Mouse (Mus musculus) testis, adult 2 months (tissue): ENCODE data around the gene Serinc3. TPM values are rescaled to one million over a fixed set of nuclear protein-coding genes. Genes with fewer than 3 reads are reported as not detected.
"Not testable (repeated sequence)": the region's sequence is repeated elsewhere in the genome, so short reads cannot be mapped to it uniquely, and the experiment has no call there.

Experiments
- H3K27ac ChIP-seq: fragments of 200-500 bp; 2 replicates; pipeline ENCODE4 v1.5.1; 2012; ENCODE audit warnings: low read depth, low read length; ENCODE audit not compliant: control insufficient read depth, insufficient read depth
- H3K27me3 ChIP-seq: fragments of 200-500 bp; 2 replicates; pipeline ENCODE4 v1.6.1; 2012; ENCODE audit warnings: mild to moderate bottlenecking, low read length, moderate library complexity; ENCODE audit not compliant: control insufficient read depth, insufficient read depth
- H3K36me3 ChIP-seq: fragments of 200-500 bp; 2 replicates; pipeline ENCODE4 v1.6.1; 2012; ENCODE audit warnings: mild to moderate bottlenecking, low read length; ENCODE audit not compliant: control insufficient read depth, insufficient read depth
- H3K4me1 ChIP-seq: fragments of 200-500 bp; 2 replicates; pipeline ENCODE4 v1.6.1; 2012; ENCODE audit warnings: low read length; ENCODE audit not compliant: control insufficient read depth, insufficient read depth
- H3K4me3 ChIP-seq: fragments of 200-500 bp; 2 replicates; pipeline ENCODE4 v1.5.1; 2012; ENCODE audit warnings: low read depth, mild to moderate bottlenecking, low read length, moderate library complexity, mixed read lengths; ENCODE audit not compliant: control insufficient read depth
- CTCF ChIP-seq: fragments of 200-500 bp; IDR thresholded peaks from 2 replicates; pipeline ENCODE4 v1.5.1; 2012; ENCODE audit warnings: low read depth, mild to moderate bottlenecking, inconsistent platforms, low read length, moderate library complexity; ENCODE audit not compliant: control insufficient read depth, insufficient read depth, insufficient replicate concordance
- POLR2A ChIP-seq: fragments of 200-500 bp; IDR thresholded peaks from 2 replicates; pipeline ENCODE4 v1.6.1; 2012; ENCODE audit warnings: low read depth, mild to moderate bottlenecking, inconsistent platforms, low read length, moderate library complexity; ENCODE audit not compliant: control insufficient read depth
- polyA plus RNA-seq: library from polyadenylated mRNA; depleted of rRNA; stranded (reverse); fragments of >200 nt; gene quantifications from 2 replicates; pipeline ENCODE4 v1.2.3, GENCODE M21; 2012

Serinc3 gene
- polyA plus RNA-seq, 1 experiment: 270 TPM

DNA sequence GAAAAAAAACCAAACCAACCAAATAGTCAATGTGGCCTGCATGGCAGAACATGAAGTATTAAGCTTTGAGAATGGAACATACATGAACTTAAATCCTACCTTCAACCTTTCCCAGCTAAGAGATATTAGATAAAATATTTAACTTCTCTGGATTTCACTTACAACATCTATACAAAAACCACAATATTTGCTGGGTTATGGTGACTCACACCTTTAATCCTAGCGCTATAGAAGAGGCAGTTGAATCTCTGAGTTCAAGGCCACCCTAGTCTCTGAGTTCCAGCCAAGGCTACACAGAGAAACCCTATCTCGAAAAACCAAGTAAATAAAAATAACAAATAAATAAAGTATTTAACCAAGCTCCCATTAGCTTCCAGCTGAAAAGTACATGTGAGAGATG lies 8.9 kb downstream of the Serinc3 start:
- Histone ChIP-seq H3K4me1 (peaks cover 2% of the 10 kb centered on the region), H3K36me3 (no peaks in the 10 kb centered on the region; the same call in 1 of the 2 replicates), H3K27me3 (no peaks in the 10 kb centered on the region), H3K4me3 (no peak overlapping the region), H3K27ac (no peak overlapping the region)
- TF ChIP-seq POLR2A (no peak), CTCF (no peak)

DNA sequence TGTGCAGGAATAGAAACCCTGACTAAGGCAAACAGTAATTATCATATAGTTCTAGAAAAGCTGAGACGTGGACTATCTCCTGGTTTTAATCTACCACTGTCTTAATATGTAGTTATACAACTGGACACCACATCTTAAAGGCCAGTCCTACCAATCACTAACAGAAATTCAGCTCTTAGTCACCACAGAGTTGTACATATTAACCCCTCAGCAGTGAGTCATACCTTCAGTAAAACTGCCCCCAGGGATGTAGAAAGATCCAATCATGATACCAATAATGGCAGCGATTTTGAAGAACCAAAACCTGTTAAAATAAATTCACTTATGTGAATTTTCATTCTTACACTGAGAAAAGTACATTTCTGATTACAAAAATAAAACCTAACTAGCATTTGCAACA lies 10.7 kb downstream of the Serinc3 start:
- Histone ChIP-seq H3K4me3 (no peak overlapping the region), H3K36me3 (peaks cover 2% of the 10 kb centered on the region; the same call in 1 of the 2 replicates), H3K4me1 (peaks cover 2% of the 10 kb centered on the region; the same call in 1 of the 2 replicates), H3K27me3 (no peaks in the 10 kb centered on the region), H3K27ac (no peak overlapping the region)
- TF ChIP-seq CTCF: no peak
- no peak for TF ChIP-seq POLR2A

DNA sequence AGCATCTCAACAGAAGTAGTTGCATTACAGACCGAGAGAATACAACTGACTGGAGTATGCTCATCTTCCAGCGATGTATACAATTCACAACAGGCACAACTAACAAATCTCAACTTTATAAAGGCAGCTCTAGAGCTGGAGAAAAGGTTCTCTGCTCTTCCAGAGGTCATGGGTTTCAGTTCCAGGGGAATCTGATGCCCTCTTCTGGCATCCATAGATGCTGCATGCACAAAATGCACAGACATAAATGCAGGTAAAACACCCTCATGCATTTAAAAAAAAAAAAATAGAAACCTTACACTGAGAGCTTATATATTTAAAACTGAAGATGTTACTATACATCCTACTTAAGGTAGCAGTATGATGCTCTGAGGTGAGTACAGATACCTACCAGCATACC lies 13.2 kb downstream of the Serinc3 start:
- no peaks in the 10 kb centered on the region for H3K27me3 ChIP-seq
- no peak overlapping the region for H3K27ac ChIP-seq
- H3K4me1 ChIP-seq: no peaks in the 10 kb centered on the region
- peaks cover 2% of the 10 kb centered on the region; the same call in 1 of the 2 replicates for H3K36me3 ChIP-seq
- no peak for TF ChIP-seq POLR2A
- TF ChIP-seq CTCF: no peak
- H3K4me3 ChIP-seq: no peak overlapping the region

DNA sequence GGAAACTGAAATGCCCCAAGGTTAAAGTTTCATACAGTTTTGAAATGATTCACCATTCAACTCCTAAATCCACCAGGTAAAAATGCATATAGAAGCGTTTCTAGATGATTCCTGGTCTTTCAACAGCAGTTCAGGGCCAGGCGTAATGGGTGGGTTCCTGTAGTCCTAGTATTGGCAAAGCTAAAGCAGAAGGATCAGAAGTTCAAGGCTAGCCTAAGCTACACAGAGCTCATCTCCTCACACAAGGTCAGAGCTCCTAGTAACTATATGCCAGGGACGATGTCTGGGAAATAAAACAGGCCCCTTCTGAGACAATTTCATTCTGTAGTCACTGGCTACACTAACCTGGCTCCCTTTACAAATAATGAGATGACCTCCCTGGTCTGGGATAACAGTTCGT lies 13.7 kb downstream of the Serinc3 start:
- peaks cover 2% of the 10 kb centered on the region for H3K36me3 ChIP-seq
- no peaks in the 10 kb centered on the region for H3K27me3 ChIP-seq
- no peak for TF ChIP-seq POLR2A
- no peak for TF ChIP-seq CTCF
- H3K27ac ChIP-seq: no peak overlapping the region
- no peak overlapping the region for H3K4me3 ChIP-seq
- H3K4me1 ChIP-seq: no peaks in the 10 kb centered on the region

DNA sequence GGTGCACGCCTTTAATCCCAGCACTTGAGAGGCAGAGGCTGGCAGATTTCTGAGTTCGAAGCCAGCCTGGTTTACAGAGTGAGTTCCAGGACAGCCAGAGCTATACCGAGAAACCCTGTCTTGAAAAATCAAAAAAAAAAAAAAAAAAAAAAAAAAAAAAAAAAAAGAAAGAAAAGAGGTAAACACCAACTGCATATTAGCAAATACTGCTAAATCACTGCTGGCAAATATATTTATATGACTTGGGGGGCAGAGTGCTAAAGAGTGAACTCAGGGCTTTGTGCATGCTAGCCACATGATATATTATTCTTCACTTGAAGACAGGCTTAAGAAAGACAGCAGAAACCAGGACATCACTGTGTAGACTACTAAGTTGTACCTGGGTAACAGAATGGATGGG lies 23.5 kb downstream of the Serinc3 start:
- not testable (repeated sequence) for H3K4me1 ChIP-seq, H3K27me3 ChIP-seq, H3K36me3 ChIP-seq, H3K27ac ChIP-seq, H3K4me3 ChIP-seq

DNA sequence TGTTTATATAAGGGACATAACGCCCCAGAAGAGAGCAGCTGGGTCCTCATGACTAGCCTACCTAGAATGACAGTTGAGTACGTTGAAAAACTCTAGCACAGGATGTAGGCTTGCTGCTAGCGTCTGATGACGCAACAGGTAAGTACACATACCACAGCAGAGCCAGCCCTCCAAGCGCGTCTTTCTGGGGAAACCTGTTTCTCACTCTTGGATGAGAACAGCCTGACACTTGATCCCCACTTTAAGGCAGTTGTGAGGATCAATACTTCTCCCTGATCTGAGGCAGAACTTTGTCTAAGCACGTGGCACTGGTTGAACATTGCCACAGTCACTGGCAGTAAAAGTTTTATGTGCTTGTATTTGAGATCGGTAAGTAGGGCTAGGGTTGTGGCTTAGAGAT lies 24.5 kb downstream of the Serinc3 start:
- Histone ChIP-seq H3K4me3 (no peak overlapping the region), H3K4me1 (no peaks in the 10 kb centered on the region), H3K27ac (no peak overlapping the region), H3K27me3 (no peaks in the 10 kb centered on the region), H3K36me3 (peaks cover 3% of the 10 kb centered on the region)
- TF ChIP-seq CTCF: no peak
- no peak for TF ChIP-seq POLR2A

DNA sequence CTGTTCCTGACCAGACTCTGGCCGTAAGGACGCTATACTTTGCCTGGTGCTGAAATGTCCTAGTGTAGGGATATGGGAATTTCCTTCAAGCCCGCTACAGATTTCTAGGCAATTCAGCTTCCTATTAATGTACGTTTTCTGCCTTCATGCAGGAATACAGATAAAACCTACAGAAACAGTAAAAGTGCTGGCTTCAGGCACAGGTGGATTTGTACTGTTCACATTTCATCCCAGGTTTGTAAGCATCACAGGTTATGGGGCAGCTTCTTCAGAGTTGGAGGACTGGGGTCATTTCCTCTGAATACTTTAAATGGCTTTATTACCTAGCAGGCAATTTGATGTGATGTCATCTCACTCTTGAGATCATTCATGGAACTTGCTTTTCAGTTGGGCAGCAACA lies 27.1 kb downstream of the Serinc3 start:
- Histone ChIP-seq H3K4me1 (no peaks in the 10 kb centered on the region), H3K27ac (no peak overlapping the region), H3K27me3 (no peaks in the 10 kb centered on the region), H3K36me3 (peaks cover 1% of the 10 kb centered on the region; the same call in 1 of the 2 replicates), H3K4me3 (no peak overlapping the region)
- TF ChIP-seq POLR2A (no peak), CTCF (no peak)

DNA sequence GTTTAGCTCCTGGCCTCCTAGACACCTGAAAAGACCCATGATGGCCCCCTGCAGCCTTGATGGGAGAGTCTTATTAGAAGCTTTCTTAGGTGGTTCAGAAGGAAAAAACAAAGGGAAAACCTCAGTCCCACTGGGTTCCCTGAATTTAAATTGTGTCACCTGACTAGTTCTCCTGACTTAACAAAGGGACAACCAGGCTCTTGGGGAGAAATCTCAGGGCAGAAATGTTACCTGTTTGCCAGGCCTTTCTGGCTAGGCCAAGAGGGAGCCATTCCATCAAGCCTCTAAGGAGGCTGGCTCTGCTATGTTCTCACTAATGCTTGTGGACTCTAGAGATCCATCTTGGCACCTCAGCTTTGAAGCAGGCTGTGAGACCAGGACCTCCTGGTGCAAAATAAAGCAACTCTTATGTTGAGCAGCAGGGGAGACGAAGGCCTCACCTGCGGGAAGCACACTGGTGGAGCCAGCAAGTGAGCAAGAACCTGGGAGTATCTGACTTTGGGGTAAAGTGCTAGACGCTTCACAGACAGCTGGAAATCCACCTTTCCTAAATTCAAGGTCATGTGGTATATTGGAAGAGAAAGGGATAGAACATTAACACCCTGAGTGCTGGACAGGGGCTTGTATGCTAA lies 27.6 kb downstream of the Serinc3 start:
- Histone ChIP-seq H3K4me1 (no peaks in the 10 kb centered on the region), H3K27me3 (no peaks in the 10 kb centered on the region), H3K4me3 (no peak overlapping the region), H3K27ac (0 out of 2 replicates have a peak overlapping the region, but pooled peaks have one; percentile 21), H3K36me3 (peaks cover under 1% of the 10 kb centered on the region; the same call in 1 of the 2 replicates)
- TF ChIP-seq POLR2A (no peak), CTCF (no peak)
